Mouse (Mus musculus) mouse embryonic stem cell (cell line): ENCODE measurements around the gene Ppil1.

ENCODE experiments used
- in situ Hi-C, 2 experiments: fragments of 300-500 bp; cut with MboI; formaldehyde crosslinking; loops; 1 replicate in 1 of 2; 3 replicates in 1 of 2; pipeline ENCODE4 v1.14.3; 2019 to 2020; ENCODE audit warnings: low sequenced_read_pairs in 2 of 2, low pct_unique_long_range_greater_than_20kb in 1 of 2, mixed read lengths in 1 of 2; ENCODE audit not compliant: unreplicated experiment in 1 of 2

The Ppil1 gene

DNA sequence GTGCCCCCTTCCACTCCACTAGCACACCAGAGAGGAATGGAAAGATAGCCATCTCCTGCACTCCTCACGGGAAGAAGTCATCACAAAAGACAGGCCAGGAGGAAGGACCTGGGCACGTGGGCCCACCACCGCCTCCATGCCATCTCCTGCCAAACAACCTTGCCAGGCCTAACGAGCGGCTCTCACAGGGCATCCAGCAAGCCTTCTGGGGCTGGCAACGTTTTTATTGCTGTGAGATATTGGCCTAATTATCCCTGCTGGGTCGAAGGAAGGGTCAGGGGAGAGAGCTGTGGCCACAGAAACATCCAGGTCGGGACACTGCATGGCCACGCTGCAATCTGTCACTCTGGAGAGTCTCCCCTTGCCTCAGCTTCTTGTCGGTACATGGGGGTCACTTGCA, 32.9 kb downstream of the Ppil1 start:
- in situ Hi-C loops, result no loop called here

DNA sequence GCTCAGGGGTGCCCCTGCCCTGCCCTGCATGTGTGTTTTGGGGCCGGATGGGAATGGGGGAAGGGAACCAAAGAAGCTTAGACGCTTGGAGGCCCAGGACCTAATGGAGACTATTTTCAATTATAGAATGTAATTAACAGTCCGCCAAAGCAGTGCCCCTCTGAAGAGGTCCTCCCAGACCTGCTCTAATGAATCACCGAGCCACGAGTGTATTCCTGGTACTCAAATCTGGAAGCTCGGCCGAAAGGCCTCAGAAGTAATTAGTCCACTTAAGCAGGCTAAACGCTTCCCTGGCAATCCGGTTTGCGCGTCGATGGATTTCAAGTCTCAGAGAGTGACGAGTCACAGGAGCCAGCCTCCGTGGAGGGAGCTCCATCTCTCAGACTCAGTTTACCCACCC, 43.4 kb downstream of the Ppil1 start:
- in situ Hi-C loops, result no loop called here

- in situ Hi-C loops, result no loop called here
Observed at GRCm38 (mm10) chr17:29218017-29218416, 46.0 kb downstream of the Ppil1 start.

- in situ Hi-C loops, result no loop called here
Observed at GRCm38 (mm10) chr17:29216078-29216477, 47.9 kb downstream of the Ppil1 start.

DNA sequence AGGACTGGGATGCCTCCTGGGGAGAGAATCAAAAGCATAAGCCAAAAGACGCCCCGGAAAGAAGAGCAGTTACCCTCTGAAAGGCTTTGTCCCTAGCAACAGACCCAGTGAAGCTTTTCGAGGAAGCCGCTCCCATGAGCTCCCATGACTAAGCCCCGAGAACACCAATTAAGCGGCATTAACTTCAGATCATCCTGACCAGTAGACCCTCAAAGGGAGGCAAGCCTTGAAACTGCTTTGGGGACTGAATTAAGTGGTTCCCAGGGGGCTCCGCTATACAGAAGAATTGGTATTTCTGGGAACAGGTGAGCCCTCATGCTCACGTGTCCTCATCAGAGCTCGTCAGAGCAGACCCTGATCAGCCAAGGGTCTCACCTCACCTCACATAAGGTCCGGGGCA, 49.3 kb downstream of the Ppil1 start:
- in situ Hi-C loops, result no loop called here

- in situ Hi-C loops, result no loop called here
Observed at GRCm38 (mm10) chr17:29214193-29214456, 49.9 kb downstream of the Ppil1 start.

DNA sequence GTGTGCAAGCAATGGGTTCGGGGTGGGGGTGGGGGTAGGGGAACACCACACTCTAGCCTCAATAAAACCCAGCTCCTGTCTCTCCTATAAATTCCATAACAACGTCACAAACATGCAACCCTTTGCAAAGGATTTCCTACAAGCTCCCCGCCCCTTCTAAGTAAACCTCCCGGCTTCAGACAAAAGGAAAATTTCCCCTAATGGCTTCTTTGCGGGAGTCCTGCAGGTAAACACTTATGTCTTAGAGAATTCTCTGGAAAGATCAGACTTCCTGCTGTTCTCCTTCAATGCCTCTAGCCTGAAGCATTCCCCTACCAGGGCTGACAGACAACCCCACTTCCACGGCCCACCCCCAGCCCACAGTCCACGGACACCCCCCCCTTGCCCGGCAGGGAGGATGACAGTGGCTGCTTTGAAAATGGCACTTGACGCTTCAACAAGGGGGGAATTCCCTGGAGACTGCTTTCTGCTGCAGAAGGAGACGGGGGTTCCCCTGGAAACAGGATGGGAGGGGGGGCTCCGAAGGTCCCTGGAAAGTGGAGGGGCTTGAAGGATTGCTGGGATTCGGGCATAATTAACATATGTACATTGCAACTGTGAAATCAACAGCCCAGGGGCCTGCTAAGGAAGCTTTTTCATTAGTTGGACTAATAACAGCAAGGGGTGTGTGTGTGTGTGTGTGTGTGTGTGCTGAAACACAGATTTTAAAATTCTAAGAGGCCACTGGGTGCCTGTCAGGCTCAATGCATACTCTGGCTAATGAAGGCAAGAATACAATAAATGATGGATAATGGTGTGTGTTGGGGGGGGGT, 50.4 kb downstream of the Ppil1 start:
- in situ Hi-C loops, result no loop called here

- in situ Hi-C loops, result no loop called here
Observed at GRCm38 (mm10) chr17:29211836-29212235, 52.1 kb downstream of the Ppil1 start.

- in situ Hi-C loops, result no loop called here
Observed at GRCm38 (mm10) chr17:29210037-29210436, 53.9 kb downstream of the Ppil1 start.

GRCm38 (mm10) chr17:29206052-29206451, 57.9 kb downstream of the Ppil1 start:
- in situ Hi-C loops, result no loop called here

- in situ Hi-C loops, result no loop called here
Observed at GRCm38 (mm10) chr17:29202604-29203003, 61.4 kb downstream of the Ppil1 start.
